ENCODE assay signal across 12 mouse cellular contexts in the genomic region with DNA sequence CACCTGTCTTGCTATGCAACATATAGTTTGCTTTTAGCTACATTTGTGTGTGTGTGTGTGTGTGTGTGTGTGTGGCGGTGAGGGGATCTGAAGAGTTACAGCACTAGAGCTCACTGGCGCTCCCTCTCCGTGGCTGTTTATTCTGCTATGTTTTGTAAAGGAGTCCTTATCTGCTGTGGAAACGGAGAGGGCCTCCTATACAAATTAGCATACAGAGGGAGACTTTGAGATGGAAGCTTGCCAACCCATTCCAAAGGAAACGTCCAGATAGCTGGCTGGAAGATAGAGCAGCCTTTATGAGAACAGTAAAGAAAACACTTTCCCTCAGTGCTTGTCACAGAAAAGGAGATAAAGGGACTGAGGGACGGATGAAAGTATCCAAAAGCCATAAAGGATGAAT.
A peak's percentile ranks its signal among the peaks of the same experiment; 100 is the strongest.
DNase-seq lines count a peak whose midpoint lies in the region; ATAC-seq and TF ChIP-seq lines count a peak whose summit lies in the region.
"Had no signal": no experiment of that assay in that cellular context is flagged by ENCODE, and none has a peak within 500 bp of the region (broad histone marks: within the 10 kb centered on the region; RNA-seq: fewer than 3 reads in every experiment).

No protein-coding gene starts in this region.

- H3K27me3 ChIP-seq in hindbrain, embryonic 13.5 days: no peaks in the 10 kb centered on the region
- H3K27me3 ChIP-seq in hindbrain, embryonic 10.5 days (ENCODE audit: insufficient read depth, poor library complexity, severe bottlenecking): no peaks in the 10 kb centered on the region

- H3K4me1 ChIP-seq in hindbrain, embryonic 13.5 days (replicated peaks): 0 out of 2 replicates have a peak, but pooled peaks cover 12% of the 10 kb centered on the region
- H3K4me1 ChIP-seq in hindbrain, embryonic 10.5 days (replicated peaks): peaks cover 6% of the 10 kb centered on the region; the same call in 1 of the 2 replicates

- TF ChIP-seq POLR2A in brain, embryonic 14.5 days (IDR thresholded peaks at IDR 0.05; ENCODE audit: borderline replicate concordance, extremely low read depth, insufficient read depth, insufficient read length, poor library complexity, severe bottlenecking): no peak

- no peak for TF ChIP-seq CTCF in brain, embryonic 14.5 days (IDR thresholded peaks at IDR 0.05; ENCODE audit: borderline replicate concordance, extremely low read depth, insufficient read depth, insufficient read length)

- no peak overlapping the region for H3K9ac ChIP-seq in hindbrain, embryonic 13.5 days
- H3K9ac ChIP-seq: embryonic facial prominence, embryonic 13.5 days had no signal

- 33% methylated on average over 6 of the region's 6 CpGs for WGBS in hindbrain, embryonic 13.5 days
- WGBS in hindbrain, embryonic 10.5 days: 64% methylated on average over 6 of the region's 6 CpGs

- H3K9me3 ChIP-seq in hindbrain, embryonic 13.5 days: no peaks in the 10 kb centered on the region
- no peaks in the 10 kb centered on the region for H3K9me3 ChIP-seq in hindbrain, embryonic 10.5 days
- H3K9me3 ChIP-seq: embryonic facial prominence, embryonic 13.5 days had no signal

- peak overlapping the region; percentile 31; the same call in 1 of the 2 replicates for H3K27ac ChIP-seq in hindbrain, embryonic 13.5 days
- H3K27ac ChIP-seq in hindbrain, embryonic 10.5 days: no peak overlapping the region
- H3K27ac ChIP-seq: embryonic facial prominence, embryonic 13.5 days had no signal

- peak; percentile 54 for ATAC-seq in hindbrain, embryonic 13.5 days (ENCODE audit: low FRiP score)

- no peaks in the 10 kb centered on the region for H3K36me3 ChIP-seq in hindbrain, embryonic 13.5 days
- no peaks in the 10 kb centered on the region for H3K36me3 ChIP-seq in hindbrain, embryonic 10.5 days
- H3K36me3 ChIP-seq: embryonic facial prominence, embryonic 13.5 days; G1E had no signal

- no peak overlapping the region for H3K4me3 ChIP-seq in hindbrain, embryonic 13.5 days
- no peak overlapping the region for H3K4me3 ChIP-seq in hindbrain, embryonic 10.5 days
- H3K4me3 ChIP-seq: embryonic facial prominence, embryonic 13.5 days had no signal

- no peak overlapping the region for H3K4me2 ChIP-seq in hindbrain, embryonic 13.5 days
- H3K4me2 ChIP-seq: embryonic facial prominence, embryonic 13.5 days had no signal

- DNase-seq in cerebellum, adult 9-10 months: peak; percentile 69
- no peak for DNase-seq in cerebellum, adult 8-10 months
- no peak for DNase-seq in hindbrain, embryonic 10.5 days (ENCODE audit: low spot score)
- peak; percentile 79 for DNase-seq in brain, embryonic 14.5 days (ENCODE audit: low read depth)
- DNase-seq in lung, postnatal 36 days: peak; percentile 64
- no peak for DNase-seq in left cerebral cortex, adult 11 months (ENCODE audit: low spot score)
- DNase-seq in urinary bladder, postnatal 10 days (ENCODE audit: low spot score): no peak
- DNase-seq: layer of hippocampus, postnatal 36 days; thymus, postnatal 4 days had no signal

Comparison
In these comparisons a context has a peak if more than half of its experiments do, and no peak if none do; other contexts are left out.
1. DNase-seq: peak in cerebellum, adult 9-10 months (single experiment), brain, embryonic 14.5 days (single experiment) and lung, postnatal 36 days (single experiment); none in cerebellum, adult 8-10 months (single experiment), hindbrain, embryonic 10.5 days (single experiment), left cerebral cortex, adult 11 months (single experiment) and urinary bladder, postnatal 10 days (single experiment).